Mouse (Mus musculus): ENCODE data around the gene Gm15293. TPM values are rescaled to one million over a fixed set of nuclear protein-coding genes. Genes with fewer than 3 reads are reported as not detected.

Gm15293 gene
- total RNA-seq (2023) = not detected

GRCm38 (mm10) chr8:21201261-21201660 is at the start of gene Gm15293:
Gene Gm15293, plus strand, starts transcription at chr8:21201561.

GRCm38 (mm10) chr8:21161977-21162376 is 39.4 kb upstream of the Gm15293 start, which contains the start of gene Defa22:
Gene Defa22, plus strand, starts transcription at chr8:21162277.

GRCm38 (mm10) chr8:21191314-21191713 is 10.0 kb upstream of the Gm15293 start, which contains the start of gene Defa31:
Gene Defa31, plus strand, starts transcription at chr8:21191614.

Other genes starting within 250 kb of the Gm15293 start
- gene Defa21, start 176.0 kb upstream of the Gm15293 start, total RNA-seq (2023) = not detected
- not detected for gene Defa23, start 146.5 kb upstream of the Gm15293 start, total RNA-seq (2023)
- gene Defa35, start 136.5 kb upstream of the Gm15293 start, total RNA-seq (2023) = not detected
- gene Defa25, start 117.1 kb upstream of the Gm15293 start, total RNA-seq (2023) = not detected
- gene Gm14851, start 105.5 kb upstream of the Gm15293 start, total RNA-seq (2023) = not detected
- not detected for gene Defa30, start 66.9 kb upstream of the Gm15293 start, total RNA-seq (2023)
- not detected for gene Defa22, start 39.3 kb upstream of the Gm15293 start, total RNA-seq (2023)
- not detected for gene Defa31, start 9.9 kb upstream of the Gm15293 start, total RNA-seq (2023)
- not detected for gene Gm15292, start 48.2 kb downstream of the Gm15293 start, total RNA-seq (2023)
- not detected for gene Defa27, start 114.0 kb downstream of the Gm15293 start, total RNA-seq (2023)
- gene Defa29, start 125.5 kb downstream of the Gm15293 start, total RNA-seq (2023) = not detected
- gene Defa2, start 177.0 kb downstream of the Gm15293 start, total RNA-seq (2023) = not detected
- gene Defa33, start 190.2 kb downstream of the Gm15293 start, total RNA-seq (2023) = not detected
- gene Defa36, start 225.8 kb downstream of the Gm15293 start, total RNA-seq (2023) = not detected